Comparison of ENCODE assay signal across 8 mouse cellular contexts in the genomic region with DNA sequence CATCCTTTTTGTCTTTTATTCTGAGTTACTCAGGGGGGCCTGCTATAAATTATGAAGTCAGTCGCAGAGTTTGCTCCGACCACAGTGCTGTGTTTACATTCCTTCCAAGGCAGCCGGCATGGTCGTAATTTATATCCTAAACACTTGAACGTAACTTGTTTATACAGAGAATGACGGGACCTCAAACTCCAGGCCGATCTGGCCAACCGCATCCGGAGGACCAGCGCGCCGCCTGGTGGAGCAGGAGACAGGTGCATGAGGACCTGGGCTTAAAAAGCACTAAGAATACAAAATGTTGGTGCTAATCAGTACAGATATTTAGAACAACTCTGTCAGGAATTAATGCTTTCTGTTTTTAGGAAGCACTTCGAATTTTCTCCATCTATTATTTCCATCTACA. TPM values are rescaled to one million over a fixed set of nuclear protein-coding genes. Genes with fewer than 3 reads are reported as not detected.
DNase-seq lines count a peak whose midpoint lies in the region; ATAC-seq and TF ChIP-seq lines count a peak whose summit lies in the region.

No protein-coding gene starts in this region.

- peak; percentile 93 for TF ChIP-seq CTCF in embryonic fibroblast, embryonic 13.5 days (IDR thresholded peaks at IDR 0.05; ENCODE audit: borderline replicate concordance, insufficient read depth, low read length)

- H3K4me1 ChIP-seq in embryonic fibroblast, embryonic 13.5 days (ENCODE audit: control insufficient read depth, insufficient read depth, low read length), result no peaks in the 10 kb centered on the region
- H3K4me1 ChIP-seq in limb, embryonic 13.5 days, result peaks cover 12% of the 10 kb centered on the region

- H3K36me3 ChIP-seq in limb, embryonic 13.5 days, result no peaks in the 10 kb centered on the region
- H3K36me3 ChIP-seq in myocyte (ENCODE audit: control insufficient read depth, insufficient read depth), result no peaks in the 10 kb centered on the region

- TF ChIP-seq POLR2A in embryonic fibroblast, embryonic 13.5 days (IDR thresholded peaks at IDR 0.05; ENCODE audit: low read depth, low read length), result no peak
- no peak for TF ChIP-seq POLR2A in myocyte (IDR thresholded peaks at IDR 0.05; ENCODE audit: insufficient read length, low read depth)

- DNase-seq in left cerebral cortex, adult 18-20 months (ENCODE audit: low spot score in 2 of 2), result peak; percentile 55 to 76
- no peak for DNase-seq in left cerebral cortex, postnatal 36 days (ENCODE audit: low spot score in 2 of 2)
- peak; percentile 75 for DNase-seq in adrenal gland, adult 18-20 months (ENCODE audit: low spot score in 2 of 2)
- peak; percentile 83 for DNase-seq in heart, postnatal 4 days
- peak; percentile 52 to 57 for DNase-seq in thymus, postnatal 36 days

- H3K4me2 ChIP-seq in limb, embryonic 13.5 days (replicated peaks), result peak overlapping the region; percentile 25; the same call in 1 of the 2 replicates
- H3K4me2 ChIP-seq in myocyte (ENCODE audit: low read depth), result peak overlapping the region; percentile 59

- no peaks in the 10 kb centered on the region for H3K9me3 ChIP-seq in limb, embryonic 13.5 days

- ATAC-seq in limb, embryonic 13.5 days (ENCODE audit: low FRiP score, low read depth), result 0 out of 2 replicates have a peak, but pooled peaks have one; percentile 54

- H3K4me3 ChIP-seq in embryonic fibroblast, embryonic 13.5 days (ENCODE audit: insufficient read depth, low read length), result no peak overlapping the region
- H3K4me3 ChIP-seq in limb, embryonic 13.5 days, result no peak overlapping the region
- no peak overlapping the region for H3K4me3 ChIP-seq in myocyte

- WGBS in limb, embryonic 13.5 days, result under 1% methylated on average over 13 of the region's 13 CpGs

- no peak overlapping the region for H3K27ac ChIP-seq in embryonic fibroblast, embryonic 13.5 days (ENCODE audit: insufficient read depth, low read length)
- no peak overlapping the region for H3K27ac ChIP-seq in limb, embryonic 13.5 days

- intact Hi-C loops in left cerebral cortex, postnatal 36 days (cut with DNase I), result no loop called here

- no peak overlapping the region for H3ac ChIP-seq in myocyte (ENCODE audit: control insufficient read depth, insufficient read length)

- H3K27me3 ChIP-seq in limb, embryonic 13.5 days, result peaks cover 68% of the 10 kb centered on the region
- no peaks in the 10 kb centered on the region for H3K27me3 ChIP-seq in myocyte (ENCODE audit: control insufficient read depth, insufficient read depth, insufficient read length)

- no peak overlapping the region for H3K9ac ChIP-seq in limb, embryonic 13.5 days

- peaks cover under 1% of the 10 kb centered on the region for H3K79me2 ChIP-seq in myocyte (ENCODE audit: control insufficient read depth, insufficient read depth)

TF ChIP-seq in myocyte, 11 proteins besides CTCF, POLR2A, EP300 and RAD21:
- no peak for TF ChIP-seq REST (IDR thresholded peaks at IDR 0.05; ENCODE audit: insufficient read depth, insufficient read length)
- TF ChIP-seq TCF12 (IDR thresholded peaks at IDR 0.05; ENCODE audit: insufficient read depth, poor library complexity, severe bottlenecking), result no peak
- peak in 2 of 3 experiments; percentile 8 to 48 for TF ChIP-seq MYOG (IDR thresholded peaks at IDR 0.05; ENCODE audit: control insufficient read depth in 1 of 3, insufficient read depth in 1 of 3, insufficient read length in 2 of 3, low read depth in 2 of 3)
- peak in 2 of 3 experiments; percentile 54 to 58 for TF ChIP-seq MYOD1 (IDR thresholded peaks at IDR 0.05; ENCODE audit: control insufficient read depth in 1 of 3, insufficient read length in 2 of 3, low read depth in 2 of 3)

RNA-seq across cellular contexts. Expression of a gene that starts 6.8 kb away (rescaled TPM):
- 1 to 10 TPM; 5.9 to 6.0 TPM for total RNA-seq in left cerebral cortex, adult 18-20 months (2021)
- total RNA-seq in left cerebral cortex, postnatal 36 days (2021), result 1 to 10 TPM; 5.5 TPM
- under 1 TPM in 1 of 2 experiments, not detected in 1; 0.19 TPM for total RNA-seq in adrenal gland, adult 18-20 months (2021)
- 1.4 and 2.0 TPM in 2 replicates for polyA plus RNA-seq in embryonic fibroblast, embryonic 13.5 days (2011; ENCODE audit: insufficient read length, low read depth, missing spikeins)
- not detected for total RNA-seq in heart, postnatal 4 days (2021)
- 2.7 and 3.0 TPM in 2 replicates for polyA plus RNA-seq in limb, embryonic 13.5 days (2015; fragmentation: Nextera tagmentation; extraction: Ambion mirVana)
- 4.5 TPM for polyA plus RNA-seq in myocyte (2012; fragmentation: generic; extraction: Trizol)

Comparison
In these comparisons a context has a peak if more than half of its experiments do, and no peak if none do; other contexts are left out.
1. DNase-seq: peak in left cerebral cortex, adult 18-20 months (2 of 2), adrenal gland, adult 18-20 months (2 of 2), heart, postnatal 4 days (single experiment) and thymus, postnatal 36 days (2 of 2); none in left cerebral cortex, postnatal 36 days (0 of 2).
2. RNA of a gene that starts 6.8 kb away (total RNA-seq): 5.9 to 6.0 TPM in left cerebral cortex, adult 18-20 months and 5.5 TPM in left cerebral cortex, postnatal 36 days; 0.19 TPM in adrenal gland, adult 18-20 months and not detected in heart, postnatal 4 days; every median in the first group is over 4 times any median in the second.